Mouse (Mus musculus) midbrain, embryonic 13.5 days (tissue): ENCODE results near the gene Milr1. TPM values are rescaled to one million over a fixed set of nuclear protein-coding genes. Genes with fewer than 3 reads are reported as not detected.
"Not testable (repeated sequence)": the region's sequence is repeated elsewhere in the genome, so short reads cannot be mapped to it uniquely, and the experiment has no call there.

Source experiments
- ATAC-seq: fragments of 200-750 bp; cut with Nextera tagmentation; 2 replicates; pipeline ENCODE4 v1.8.0; 2017; ENCODE audit warnings: mild to moderate bottlenecking, moderate TSS enrichment, moderate library complexity
- H3K27ac ChIP-seq: fragments of 300-500 bp; sonication (generic); 2 replicates; pipeline ENCODE4 v1.5.1; 2015; ENCODE audit warnings: inconsistent platforms, mild to moderate bottlenecking, moderate library complexity
- H3K27me3 ChIP-seq: fragments of 300-500 bp; sonication (generic); 2 replicates; pipeline ENCODE4 v1.6.1; 2015; ENCODE audit warnings: mild to moderate bottlenecking, inconsistent platforms
- H3K36me3 ChIP-seq: fragments of 300-500 bp; sonication (generic); 2 replicates; pipeline ENCODE4 v1.6.1; 2015; ENCODE audit warnings: mild to moderate bottlenecking, inconsistent platforms
- H3K4me1 ChIP-seq: fragments of 300-500 bp; sonication (generic); replicated peaks from 2 replicates; pipeline ENCODE4 v1.6.1; 2015; ENCODE audit warnings: inconsistent platforms
- H3K4me2 ChIP-seq: fragments of 300-500 bp; sonication (generic); replicated peaks from 2 replicates; pipeline ENCODE4 v1.6.1; 2015; ENCODE audit warnings: moderate library complexity, mild to moderate bottlenecking, inconsistent platforms
- H3K4me3 ChIP-seq: fragments of 300-500 bp; sonication (generic); replicated peaks from 2 replicates; pipeline ENCODE4 v1.5.1; 2015; ENCODE audit warnings: mild to moderate bottlenecking, inconsistent platforms
- H3K9ac ChIP-seq: fragments of 300-500 bp; sonication (generic); replicated peaks from 2 replicates; pipeline ENCODE4 v1.6.1; 2015; ENCODE audit warnings: mild to moderate bottlenecking, inconsistent platforms
- H3K9me3 ChIP-seq: fragments of 300-500 bp; sonication (generic); 2 replicates; pipeline ENCODE4 v1.6.1; 2016; ENCODE audit warnings: mild to moderate bottlenecking, inconsistent platforms
- WGBS: fragments of 180-500 bp; shearing (Covaris S2); methylation state at CpG from one replicate; pipeline ENCODE4 v1.1.7; 2015; 5-methylcytosine and 5-hydroxymethylcytosine counted together
- polyA plus RNA-seq: library from polyadenylated mRNA; unstranded; fragments of >200 nt; fragmentation: Nextera tagmentation; extraction: Ambion mirVana; gene quantifications from 2 replicates; pipeline ENCODE4 v1.2.1, GENCODE M21; 2015

Gene Milr1
- polyA plus RNA-seq, 1 experiment from 2014 or later, result 1.2 TPM

- no peaks in the 10 kb centered on the region for H3K9me3 ChIP-seq
- H3K9ac ChIP-seq, result peak overlapping the region; percentile 100
- H3K36me3 ChIP-seq, result peaks cover 36% of the 10 kb centered on the region
- peaks cover 32% of the 10 kb centered on the region for H3K4me1 ChIP-seq
- H3K27me3 ChIP-seq, result no peaks in the 10 kb centered on the region
- peak overlapping the region; percentile 76 for H3K4me2 ChIP-seq
- H3K27ac ChIP-seq, result peak overlapping the region; percentile 99
- WGBS, result under 1% methylated on average over 6 of the region's 6 CpGs
- peak; percentile 12; the same call in 1 of the 2 replicates for ATAC-seq
- H3K4me3 ChIP-seq, result peak overlapping the region; percentile 98
These were observed 38.6 kb downstream of the Milr1 start for GRCm38 (mm10) chr11:106789649-106790048.

DNA sequence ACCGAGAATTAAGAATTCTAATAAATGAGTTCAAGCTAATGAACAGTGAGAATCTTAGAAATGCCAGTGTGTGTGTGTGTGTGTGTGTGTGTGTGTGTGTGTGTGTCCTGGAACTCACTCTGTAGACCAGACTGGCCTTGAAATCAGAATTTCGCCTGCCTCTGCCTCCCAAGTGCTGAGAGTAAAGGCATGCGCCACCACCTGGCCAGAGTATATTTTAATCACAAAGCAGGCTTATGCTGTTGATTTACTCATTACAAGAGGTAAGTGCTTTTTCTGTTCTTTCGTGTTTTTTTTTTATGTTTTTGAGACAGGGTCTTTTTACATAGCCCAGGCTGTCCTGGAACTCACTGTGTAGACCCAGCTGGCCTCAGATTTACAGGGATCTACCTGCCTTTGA lies 42.8 kb downstream of the Milr1 start:
- no peak overlapping the region for H3K27ac ChIP-seq
- H3K36me3 ChIP-seq, result peaks cover 57% of the 10 kb centered on the region
- no peak for ATAC-seq
- H3K4me3 ChIP-seq, result no peak overlapping the region
- H3K9ac ChIP-seq, result no peak overlapping the region
- peaks cover 6% of the 10 kb centered on the region; the same call in 1 of the 2 replicates for H3K9me3 ChIP-seq
- H3K27me3 ChIP-seq, result no peaks in the 10 kb centered on the region
- 70% methylated on average over 4 of the region's 4 CpGs for WGBS
- peaks cover 11% of the 10 kb centered on the region for H3K4me1 ChIP-seq
- no peak overlapping the region for H3K4me2 ChIP-seq

DNA sequence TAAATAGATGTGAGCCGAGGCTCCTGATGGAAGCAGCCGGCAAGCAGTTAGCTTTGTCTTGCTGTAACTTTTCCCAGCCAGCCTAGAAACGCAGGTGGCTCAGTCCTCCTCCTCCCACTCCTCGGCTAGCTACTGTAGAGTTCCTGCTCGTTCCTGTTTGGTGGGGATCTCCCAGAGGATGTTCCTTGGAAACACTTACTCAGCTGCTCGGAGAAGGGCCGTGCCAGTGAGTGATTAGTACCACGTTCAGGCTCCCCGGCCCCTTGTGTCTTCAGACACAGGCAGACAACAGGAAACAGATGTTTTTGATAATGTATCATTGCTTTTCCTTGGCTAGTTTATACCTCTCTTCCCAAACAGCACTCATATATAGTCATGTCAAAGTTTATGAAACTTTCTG lies 44.7 kb downstream of the Milr1 start:
- Histone ChIP-seq H3K9me3 (peaks cover 6% of the 10 kb centered on the region; the same call in 1 of the 2 replicates), H3K4me1 (peaks cover under 1% of the 10 kb centered on the region), H3K4me2 (no peak overlapping the region), H3K4me3 (no peak overlapping the region), H3K36me3 (peaks cover 74% of the 10 kb centered on the region), H3K27me3 (no peaks in the 10 kb centered on the region), H3K9ac (no peak overlapping the region), H3K27ac (no peak overlapping the region)
- 78% methylated on average over 9 of the region's 9 CpGs for WGBS
- ATAC-seq, result no peak

DNA sequence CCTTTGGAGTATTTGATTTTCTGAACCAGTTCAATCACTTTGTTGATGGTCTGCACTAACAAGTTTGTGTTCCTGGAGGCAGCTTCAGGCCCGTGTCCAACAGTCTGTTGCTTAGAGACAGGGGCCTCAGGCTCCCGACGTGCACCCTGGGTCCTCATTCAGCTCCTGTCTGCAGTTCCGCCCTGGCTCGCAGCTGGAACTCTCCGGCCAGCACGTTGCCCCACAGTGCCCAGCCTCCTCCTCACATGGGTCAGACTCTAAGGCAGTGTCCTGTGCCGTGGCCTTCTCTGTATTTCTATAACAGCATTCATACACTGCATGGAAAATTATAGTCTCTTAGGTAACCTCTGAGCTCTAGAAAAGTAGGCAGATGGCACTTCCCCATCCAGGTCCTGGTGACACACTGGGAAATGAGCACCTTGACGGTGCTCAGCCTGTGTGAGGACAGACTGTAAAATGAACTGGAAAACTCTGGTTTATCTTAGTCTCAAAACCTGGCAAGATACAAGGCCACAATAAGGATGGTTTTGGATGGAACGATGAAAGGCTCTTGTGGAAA lies 51.1 kb downstream of the Milr1 start:
- Histone ChIP-seq H3K36me3 (peaks cover 81% of the 10 kb centered on the region), H3K27ac (no peak overlapping the region)
- 83% methylated on average over 10 of the region's 10 CpGs for WGBS

GRCm38 (mm10) chr11:106807442-106807841 lies 56.4 kb downstream of the Milr1 start:
- not testable (repeated sequence) for H3K9ac ChIP-seq, ATAC-seq, H3K4me3 ChIP-seq, H3K4me2 ChIP-seq, H3K4me1 ChIP-seq, H3K27me3 ChIP-seq, H3K27ac ChIP-seq, H3K9me3 ChIP-seq
- WGBS, result 70% methylated on average over 1 of the region's 1 CpGs
- peaks cover 67% of the 10 kb centered on the region for H3K36me3 ChIP-seq

More for the DNA sequence above, 51.1 kb downstream of the Milr1 start:
- no peak overlapping the region for H3K9ac ChIP-seq
- peaks cover 6% of the 10 kb centered on the region; the same call in 1 of the 2 replicates for H3K9me3 ChIP-seq
- H3K27me3 ChIP-seq, result no peaks in the 10 kb centered on the region
- H3K4me2 ChIP-seq, result no peak overlapping the region
- no peak overlapping the region for H3K4me3 ChIP-seq
- ATAC-seq, result no peak
- no peaks in the 10 kb centered on the region for H3K4me1 ChIP-seq

DNA sequence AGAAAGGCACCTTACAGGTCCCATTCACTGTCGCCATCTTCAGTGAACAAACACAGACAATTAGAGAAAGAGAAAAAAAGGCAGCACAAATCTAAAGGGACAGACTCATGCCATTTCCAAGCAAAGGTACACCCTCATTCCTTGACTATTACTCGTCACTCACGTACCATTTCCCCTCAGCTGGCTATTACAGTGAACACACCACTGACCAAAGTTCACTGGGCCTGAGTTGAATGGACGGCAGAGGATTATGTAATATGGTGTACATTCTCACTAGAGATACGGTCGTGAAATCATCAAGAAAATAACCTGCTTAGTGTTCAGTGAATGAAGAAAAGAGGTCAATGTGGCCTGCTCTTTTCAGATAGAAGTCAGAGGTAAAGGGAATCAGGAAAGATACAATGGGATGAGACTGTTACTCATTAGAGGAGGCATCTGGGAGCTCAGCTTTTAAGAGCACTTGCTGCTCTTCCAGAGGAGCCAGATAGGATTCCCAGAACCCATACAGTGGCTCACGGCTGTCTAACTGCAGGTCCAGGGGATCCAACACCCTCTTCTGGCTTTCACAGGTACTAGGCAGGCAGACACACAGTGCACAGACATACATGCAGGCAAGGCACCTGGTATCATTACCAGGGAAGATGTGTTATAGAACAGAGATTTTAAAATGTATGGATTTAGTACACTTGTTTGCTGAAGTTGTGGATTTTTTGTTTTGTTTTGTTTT lies 61.5 kb downstream of the Milr1 start:
- Histone ChIP-seq H3K36me3 (peaks cover 84% of the 10 kb centered on the region), H3K27me3 (no peaks in the 10 kb centered on the region), H3K4me1 (no peaks in the 10 kb centered on the region), H3K27ac (no peak overlapping the region), H3K9me3 (no peaks in the 10 kb centered on the region), H3K4me2 (no peak overlapping the region), H3K9ac (no peak overlapping the region), H3K4me3 (no peak overlapping the region)
- 92% methylated on average over 7 of the region's 7 CpGs for WGBS
- ATAC-seq, result no peak

- H3K9me3 ChIP-seq, result no peaks in the 10 kb centered on the region
- no peaks in the 10 kb centered on the region for H3K27me3 ChIP-seq
- peaks cover 10% of the 10 kb centered on the region for H3K4me1 ChIP-seq
- H3K4me2 ChIP-seq, result no peak overlapping the region
- no peak for ATAC-seq
- peaks cover 93% of the 10 kb centered on the region for H3K36me3 ChIP-seq
- H3K27ac ChIP-seq, result no peak overlapping the region
- 90% methylated on average over 14 of the region's 14 CpGs for WGBS
- no peak overlapping the region for H3K4me3 ChIP-seq
- no peak overlapping the region for H3K9ac ChIP-seq
These were observed 63.7 kb downstream of the Milr1 start for GRCm38 (mm10) chr11:106814601-106815320.

DNA sequence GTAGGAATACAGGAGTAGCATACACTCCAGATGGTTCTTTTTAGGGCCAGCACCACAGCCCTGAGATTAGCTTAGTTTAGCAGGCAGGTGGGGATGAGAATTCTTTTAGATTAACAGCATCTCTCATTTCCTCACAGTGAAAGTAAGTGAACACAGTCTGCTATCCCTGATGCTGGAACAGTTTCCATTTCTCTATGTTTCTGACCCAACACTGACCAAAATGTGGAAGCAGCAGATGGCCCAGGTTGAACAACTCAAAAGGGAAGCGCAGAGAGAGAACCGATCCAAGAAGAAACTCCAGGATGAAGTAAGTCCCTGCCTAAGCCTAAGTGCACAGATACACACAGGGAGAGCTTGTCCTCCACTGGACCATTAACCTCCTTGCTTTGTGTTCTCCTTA lies 64.3 kb downstream of the Milr1 start:
- no peak for ATAC-seq
- peaks cover 91% of the 10 kb centered on the region for H3K36me3 ChIP-seq

GRCm38 (mm10) chr11:106815761-106816160 lies 64.7 kb downstream of the Milr1 start:
- H3K4me1 ChIP-seq, result peaks cover 10% of the 10 kb centered on the region
- WGBS, result 94% methylated on average over 2 of the region's 2 CpGs
- no peaks in the 10 kb centered on the region for H3K9me3 ChIP-seq
- H3K9ac ChIP-seq, result no peak overlapping the region
- no peak for ATAC-seq
- no peak overlapping the region for H3K27ac ChIP-seq
- no peak overlapping the region for H3K4me3 ChIP-seq
- H3K36me3 ChIP-seq, result peaks cover 90% of the 10 kb centered on the region
- no peaks in the 10 kb centered on the region for H3K27me3 ChIP-seq
- H3K4me2 ChIP-seq, result no peak overlapping the region

More for the DNA sequence above, 64.3 kb downstream of the Milr1 start:
- Histone ChIP-seq H3K9ac (no peak overlapping the region), H3K4me3 (no peak overlapping the region), H3K27ac (no peak overlapping the region), H3K4me1 (peaks cover 10% of the 10 kb centered on the region), H3K27me3 (no peaks in the 10 kb centered on the region), H3K9me3 (no peaks in the 10 kb centered on the region), H3K4me2 (no peak overlapping the region)
- 93% methylated on average over 2 of the region's 2 CpGs for WGBS

GRCm38 (mm10) chr11:106816316-106816715 lies 65.3 kb downstream of the Milr1 start:
- H3K36me3 ChIP-seq, result peaks cover 89% of the 10 kb centered on the region
- no peak overlapping the region for H3K4me3 ChIP-seq
- no peaks in the 10 kb centered on the region for H3K27me3 ChIP-seq
- no peak overlapping the region for H3K4me2 ChIP-seq
- H3K9me3 ChIP-seq, result no peaks in the 10 kb centered on the region
- no peak overlapping the region for H3K27ac ChIP-seq
- WGBS, result 90% methylated on average over 7 of the region's 7 CpGs
- peaks cover 10% of the 10 kb centered on the region for H3K4me1 ChIP-seq
- H3K9ac ChIP-seq, result no peak overlapping the region
- no peak for ATAC-seq

GRCm38 (mm10) chr11:106817156-106817555 lies 66.1 kb downstream of the Milr1 start:
- no peaks in the 10 kb centered on the region for H3K9me3 ChIP-seq
- H3K27ac ChIP-seq, result no peak overlapping the region

GRCm38 (mm10) chr11:106817808-106818207 lies 66.8 kb downstream of the Milr1 start:
- no peaks in the 10 kb centered on the region for H3K9me3 ChIP-seq
- peaks cover 86% of the 10 kb centered on the region for H3K36me3 ChIP-seq
- H3K27ac ChIP-seq, result 0 out of 2 replicates have a peak overlapping the region, but pooled peaks have one; percentile 54
- 86% methylated on average over 6 of the region's 6 CpGs for WGBS
- ATAC-seq, result no peak
- H3K4me1 ChIP-seq, result peaks cover 10% of the 10 kb centered on the region
- H3K4me3 ChIP-seq, result no peak overlapping the region
- no peak overlapping the region for H3K4me2 ChIP-seq
- no peaks in the 10 kb centered on the region for H3K27me3 ChIP-seq
- H3K9ac ChIP-seq, result no peak overlapping the region

More at GRCm38 (mm10) chr11:106817156-106817555, 66.1 kb downstream of the Milr1 start:
- Histone ChIP-seq H3K9ac (no peak overlapping the region), H3K36me3 (peaks cover 86% of the 10 kb centered on the region), H3K4me2 (no peak overlapping the region), H3K4me1 (peaks cover 10% of the 10 kb centered on the region), H3K27me3 (no peaks in the 10 kb centered on the region), H3K4me3 (no peak overlapping the region)
- WGBS, result 80% methylated on average over 3 of the region's 3 CpGs
- ATAC-seq, result no peak
